Mouse (Mus musculus): ENCODE measurements around the gene Efcab3.

DNA sequence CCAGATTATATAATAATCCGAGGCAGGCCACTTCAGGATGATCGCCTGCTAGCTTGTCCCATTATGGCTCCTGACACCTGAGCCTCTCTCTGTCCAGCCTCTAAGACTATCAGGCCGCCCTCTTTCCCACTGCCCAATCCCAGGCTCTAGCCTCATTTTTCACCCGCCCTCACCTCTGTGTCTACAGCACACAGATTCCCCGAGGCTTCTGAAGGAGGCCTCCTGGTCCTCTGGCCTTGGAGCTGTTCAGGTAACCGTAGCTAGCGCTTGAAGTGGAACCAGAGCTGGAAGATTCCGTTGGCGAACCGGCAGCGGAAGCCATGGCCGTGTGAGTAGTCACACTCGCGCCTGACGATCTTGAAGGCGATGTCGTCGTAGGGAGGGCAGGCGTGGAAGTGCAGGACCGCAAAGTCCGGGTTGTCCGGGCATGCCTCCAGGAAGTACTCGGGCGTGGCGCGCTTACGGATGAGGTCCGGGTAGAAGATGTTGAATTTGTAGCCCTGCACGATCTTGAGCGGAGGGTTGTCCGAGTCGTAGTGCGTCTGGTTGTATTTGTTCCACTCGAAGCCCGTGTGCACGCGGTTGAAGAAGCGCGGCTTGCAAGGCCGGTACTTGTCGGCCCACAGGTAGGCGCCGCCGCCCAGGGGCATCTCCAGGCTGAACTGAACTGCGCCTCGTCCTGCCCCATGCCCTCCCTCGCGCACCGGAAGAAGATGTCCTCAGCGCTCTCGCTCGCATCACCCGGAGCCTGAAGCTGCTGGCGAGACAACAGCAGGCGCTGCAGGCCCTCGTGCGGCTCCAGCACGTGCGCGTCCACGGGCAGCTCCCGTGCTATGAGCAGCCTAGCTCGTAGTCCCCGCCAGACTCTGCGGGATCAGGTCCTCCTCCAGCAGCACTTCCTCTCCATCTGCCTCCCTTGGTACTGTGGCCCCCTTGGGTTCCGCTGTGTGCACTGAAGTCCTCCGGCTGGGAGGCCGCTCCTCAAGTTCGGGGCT is 101.4 kb downstream of the Efcab3 start:
- TF ChIP-seq USF1 (IDR thresholded peaks at IDR 0.05; ENCODE audit: low read depth) (no peak), E2F4 (IDR thresholded peaks at IDR 0.05; ENCODE audit: insufficient read depth) (no peak), POLR2A (IDR thresholded peaks at IDR 0.05; ENCODE audit: insufficient read length, low read depth) (no peak)

Measured in myocyte (in vitro differentiated cells).